Mouse (Mus musculus) erythroblast, embryonic 14.5 days (primary cell): ENCODE data around the gene Cenpx.

Source experiments
- GATA1 ChIP-seq: IDR thresholded peaks from 2 replicates; pipeline ENCODE4 v1.6.1; 2012; ENCODE audit warnings: low read length, inconsistent platforms, mixed read lengths
- TAL1 ChIP-seq: IDR thresholded peaks from 3 replicates; pipeline ENCODE4 v1.6.1; 2012; ENCODE audit warnings: low read length, inconsistent platforms, mixed read lengths

- TF ChIP-seq GATA1 (no peak), TAL1 (no peak)
These were observed 9.3 kb upstream of the Cenpx start for GRCm38 (mm10) chr11:120722761-120723382.
